Mouse (Mus musculus): ENCODE results near the gene Eif6. TPM values are rescaled to one million over a fixed set of nuclear protein-coding genes. Genes with fewer than 3 reads are reported as not detected.

Eif6 gene
- total and polyA plus RNA-seq, 3 experiments: 349 to 408 TPM; not detected in 1

- H3K27me3 ChIP-seq (ENCODE audit: control insufficient read depth in 1 of 2, insufficient read depth in 2 of 2, low read length in 2 of 2): no peaks in the 10 kb centered on the region
- H3K9ac ChIP-seq (ENCODE audit: control insufficient read depth, low read depth, low read length, poor library complexity, severe bottlenecking): no peak overlapping the region
- H3K27ac ChIP-seq (ENCODE audit: control insufficient read depth, low read depth, low read length): no peak overlapping the region
- H3K9me3 ChIP-seq (replicated peaks; ENCODE audit: insufficient read depth, low read length): no peaks in the 10 kb centered on the region
- peaks cover 22% of the 10 kb centered on the region for H3K79me2 ChIP-seq (ENCODE audit: control insufficient read depth, insufficient read depth, low read length, poor library complexity)
- no peak for DNase-seq (ENCODE audit: low read depth, low spot score)
- H3K4me3 ChIP-seq (ENCODE audit: control insufficient read depth in 1 of 2, insufficient read depth in 1 of 2, low read depth in 2 of 2, low read length in 2 of 2): no peak overlapping the region
- peaks cover 4 to 20% of the 10 kb centered on the region in 2 experiments for H3K4me1 ChIP-seq (ENCODE audit: control insufficient read depth in 1 of 2, insufficient read depth in 2 of 2, low read length in 2 of 2)
- no peak for TF ChIP-seq TCF12 (IDR thresholded peaks at IDR 0.05; ENCODE audit: low read depth, low read length)
- TF ChIP-seq USF1 (IDR thresholded peaks at IDR 0.05; ENCODE audit: low read depth, low read length): 0 out of 2 replicates have a peak, but pooled peaks have one; percentile 5
- no peak for TF ChIP-seq E2F4 (IDR thresholded peaks at IDR 0.05; ENCODE audit: borderline replicate concordance, low read depth, low read length)
- H3K36me3 ChIP-seq (ENCODE audit: control insufficient read depth in 1 of 2, insufficient read depth in 2 of 2, low read length in 2 of 2): peaks cover 11 to 20% of the 10 kb centered on the region in 2 experiments
Measured at GRCm38 (mm10) chr2:155820779-155821178, 5.9 kb downstream of the Eif6 start.

GRCm38 (mm10) chr2:155819449-155820251, 7.1 kb downstream of the Eif6 start:
- H3K9ac ChIP-seq (ENCODE audit: control insufficient read depth, low read depth, low read length, poor library complexity, severe bottlenecking): peak overlapping the region; percentile 46
- H3K36me3 ChIP-seq (ENCODE audit: control insufficient read depth in 1 of 2, insufficient read depth in 2 of 2, low read length in 2 of 2): peaks cover 11 to 15% of the 10 kb centered on the region in 2 experiments
- peak overlapping the region; percentile 12 to 40; a peak in 2 of 4 replicates for H3K4me3 ChIP-seq (ENCODE audit: control insufficient read depth in 1 of 2, insufficient read depth in 1 of 2, low read depth in 2 of 2, low read length in 2 of 2)

GRCm38 (mm10) chr2:155819392-155819448, 7.5 kb downstream of the Eif6 start, which contains the start of gene BC029722:
Gene BC029722 (minus strand): TSS chr2:155819426.
- Histone ChIP-seq H3K4me3 (ENCODE audit: control insufficient read depth in 1 of 2, insufficient read depth in 1 of 2, low read depth in 2 of 2, low read length in 2 of 2) (peak within 1 kb of the TSS; percentile 73 to 83), H3K27ac (ENCODE audit: control insufficient read depth, low read depth, low read length) (peak within 1 kb of the TSS; percentile 37), H3K36me3 (ENCODE audit: control insufficient read depth in 1 of 2, insufficient read depth in 2 of 2, low read length in 2 of 2) (peaks cover 9 to 16% of the 10 kb centered on the region in 2 experiments), H3K27me3 (ENCODE audit: control insufficient read depth in 1 of 2, insufficient read depth in 2 of 2, low read length in 2 of 2) (no peaks in the 10 kb centered on the region), H3K4me1 (ENCODE audit: control insufficient read depth in 1 of 2, insufficient read depth in 2 of 2, low read length in 2 of 2) (peaks cover 2 to 17% of the 10 kb centered on the region in 2 experiments), H3K9me3 (replicated peaks; ENCODE audit: insufficient read depth, low read length) (no peaks in the 10 kb centered on the region), H3K9ac (ENCODE audit: control insufficient read depth, low read depth, low read length, poor library complexity, severe bottlenecking) (peak within 1 kb of the TSS; percentile 72), H3K79me2 (ENCODE audit: control insufficient read depth, insufficient read depth, low read length, poor library complexity) (peaks cover 12% of the 10 kb centered on the region)
- TF ChIP-seq SIN3A (IDR thresholded peaks at IDR 0.05; ENCODE audit: low read length): no peak
- 0 out of 2 replicates have a peak, but pooled peaks have one; percentile 44 for TF ChIP-seq TBP (IDR thresholded peaks at IDR 0.05; ENCODE audit: low read depth, low read length)
- no peak for TF ChIP-seq NRF1 (IDR thresholded peaks at IDR 0.05; ENCODE audit: insufficient read depth, low read depth, low read length, poor library complexity, severe bottlenecking)
- peak; percentile 18 for TF ChIP-seq POLR2AphosphoS2 (IDR thresholded peaks at IDR 0.05; ENCODE audit: low read length)
- DNase-seq (ENCODE audit: low read depth, low spot score): no peak

More at GRCm38 (mm10) chr2:155819449-155820251, 7.1 kb downstream of the Eif6 start:
- DNase-seq (ENCODE audit: low read depth, low spot score): no peak
- Histone ChIP-seq H3K27ac (ENCODE audit: control insufficient read depth, low read depth, low read length) (peak overlapping the region; percentile 37), H3K9me3 (replicated peaks; ENCODE audit: insufficient read depth, low read length) (no peaks in the 10 kb centered on the region), H3K27me3 (ENCODE audit: control insufficient read depth in 1 of 2, insufficient read depth in 2 of 2, low read length in 2 of 2) (no peaks in the 10 kb centered on the region), H3K79me2 (ENCODE audit: control insufficient read depth, insufficient read depth, low read length, poor library complexity) (peaks cover 13% of the 10 kb centered on the region), H3K4me1 (ENCODE audit: control insufficient read depth in 1 of 2, insufficient read depth in 2 of 2, low read length in 2 of 2) (peaks cover 2 to 17% of the 10 kb centered on the region in 2 experiments)
- TF ChIP-seq MAZ (IDR thresholded peaks at IDR 0.05; ENCODE audit: low read depth, low read length) (no peak), CHD1 (IDR thresholded peaks at IDR 0.05; ENCODE audit: low read depth, low read length) (no peak), POLR2AphosphoS5 (IDR thresholded peaks at IDR 0.05; ENCODE audit: borderline replicate concordance, low read depth, low read length) (no peak), KAT2A (conservative IDR thresholded peaks at IDR 0.05; ENCODE audit: low read depth, low read length) (no peak), CTCF (IDR thresholded peaks at IDR 0.05 in 2 of 3, conservative IDR thresholded peaks at IDR 0.05 in 1 of 3; ENCODE audit: control insufficient read depth in 1 of 3, insufficient read depth in 1 of 3, low read depth in 2 of 3, low read length in 3 of 3, poor library complexity in 1 of 3, severe bottlenecking in 1 of 3) (no peak), CHD2 (IDR thresholded peaks at IDR 0.05; ENCODE audit: low read length) (no peak), TBP (IDR thresholded peaks at IDR 0.05; ENCODE audit: low read depth, low read length) (no peak), NRF1 (IDR thresholded peaks at IDR 0.05; ENCODE audit: insufficient read depth, low read depth, low read length, poor library complexity, severe bottlenecking) (no peak), EP300 (IDR thresholded peaks at IDR 0.05; ENCODE audit: low read depth in 1 of 2, low read length in 2 of 2) (no peak), BHLHE40 (IDR thresholded peaks at IDR 0.05; ENCODE audit: borderline replicate concordance, low read depth, low read length) (no peak), POLR2AphosphoS2 (IDR thresholded peaks at IDR 0.05; ENCODE audit: low read length) (no peak), USF1 (IDR thresholded peaks at IDR 0.05; ENCODE audit: low read depth, low read length) (no peak), NELFE (IDR thresholded peaks at IDR 0.05; ENCODE audit: low read depth, low read length) (no peak), HCFC1 (IDR thresholded peaks at IDR 0.05; ENCODE audit: low read depth, low read length) (no peak), ZC3H11A (IDR thresholded peaks at IDR 0.05; ENCODE audit: low read depth, low read length) (no peak), TCF12 (IDR thresholded peaks at IDR 0.05; ENCODE audit: low read depth, low read length) (no peak), ZMIZ1 (IDR thresholded peaks at IDR 0.05; ENCODE audit: low read depth, low read length) (no peak), MYC (IDR thresholded peaks at IDR 0.05; ENCODE audit: low read depth, low read length) (no peak)

Measured in MEL (cell line).